Mouse (Mus musculus) hematopoietic stem cell, adult 5-6 weeks (primary cell): ENCODE measurements around the gene Zzef1. TPM values are rescaled to one million over a fixed set of nuclear protein-coding genes. Genes with fewer than 3 reads are reported as not detected.

Experiments used
- ATAC-seq, 2 experiments: fragments of 125-278 bp in 1 of 2; replicated peaks in 1 of 2; 2 replicates each; pipeline ENCODE4 v1.8.0; 2016 to 2017; ENCODE audit warnings: inconsistent platforms in 2 of 2, mild to moderate bottlenecking in 2 of 2, moderate number of reproducible peaks in 2 of 2, low read depth in 1 of 2, moderate TSS enrichment in 1 of 2; ENCODE audit not compliant: low FRiP score in 2 of 2, poor library complexity in 2 of 2, severe bottlenecking in 2 of 2, insufficient read depth in 1 of 2, low TSS enrichment in 1 of 2
- total RNA-seq: library from RNA; stranded (forward); fragments of 172-1452, 232-1000 nt; gene quantifications from 2 replicates; pipeline ENCODE4 v1.2.3, GENCODE M21; 2017

Gene Zzef1
- total RNA-seq, 1 experiment from 2014 or later: 36.1 TPM

DNA sequence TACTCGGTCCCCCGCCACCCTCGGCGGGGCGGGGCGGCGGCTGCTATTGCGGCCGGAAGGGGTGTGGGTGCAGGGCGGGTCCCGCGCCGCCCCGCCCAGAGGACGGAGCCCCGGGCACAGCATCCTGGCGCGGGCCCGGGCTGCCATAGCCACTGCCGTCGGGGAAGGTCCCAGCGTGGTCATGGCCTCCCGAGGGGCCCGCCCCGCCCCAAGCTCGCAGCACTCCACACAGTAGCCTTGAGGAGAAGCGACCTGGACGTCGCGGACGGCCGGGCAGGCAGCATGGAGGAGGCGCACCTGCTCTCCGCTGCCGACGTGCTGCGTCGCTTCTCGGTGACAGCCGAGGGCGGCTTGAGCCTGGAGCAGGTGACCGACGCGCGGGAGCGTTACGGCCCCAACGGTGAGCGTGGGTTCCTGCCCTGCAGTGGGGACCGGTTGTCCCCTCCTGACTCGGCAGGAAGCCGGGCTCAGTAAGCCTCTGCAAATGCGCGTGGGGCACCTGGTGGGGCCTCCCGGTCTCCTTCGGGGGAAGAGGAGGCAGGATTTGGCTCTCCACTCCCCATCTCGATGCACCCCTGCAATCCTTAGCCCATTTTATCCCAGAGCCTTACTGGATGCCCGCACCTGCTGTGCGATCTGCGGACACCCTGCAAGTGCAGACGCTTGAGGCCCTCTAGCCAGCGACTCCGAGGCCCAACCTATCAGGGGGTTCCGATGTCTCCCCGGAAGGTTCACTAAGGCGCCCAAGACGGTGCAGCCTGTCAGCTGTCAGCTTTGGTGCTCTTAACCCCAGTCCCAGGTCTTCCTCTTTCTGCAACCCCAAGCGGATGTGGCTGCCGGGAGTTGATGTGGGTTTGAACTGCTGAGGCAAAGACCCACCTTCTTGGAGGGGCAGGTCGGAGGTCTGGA, 165.3 kb downstream of the Zzef1 start, which contains the start of gene Atp2a3:
Atp2a3 (plus strand) TSS at position 98 of the 909 bp plus-strand sequence.
- peak; percentile 76 to 80 for ATAC-seq

DNA sequence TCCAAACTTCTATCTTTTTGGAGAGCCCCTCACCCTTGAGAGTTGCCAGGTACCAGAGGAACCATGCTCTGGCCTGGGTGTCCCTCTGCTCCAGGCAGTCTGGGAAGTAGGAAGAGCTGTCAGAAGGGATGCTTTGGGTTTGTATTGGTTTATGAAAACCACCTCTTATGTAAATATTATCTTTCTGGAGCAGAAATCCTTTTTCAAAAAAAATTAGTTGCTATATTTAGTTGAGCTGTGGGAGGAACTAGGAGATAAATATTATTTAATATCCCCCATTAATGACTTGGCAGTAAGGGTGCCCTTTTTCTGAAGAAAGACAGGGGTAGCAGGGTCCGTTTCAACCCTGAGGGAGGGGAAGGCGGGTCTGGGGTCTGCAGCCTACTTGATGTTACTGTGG, 166.4 kb downstream of the Zzef1 start:
- no peak for ATAC-seq

DNA sequence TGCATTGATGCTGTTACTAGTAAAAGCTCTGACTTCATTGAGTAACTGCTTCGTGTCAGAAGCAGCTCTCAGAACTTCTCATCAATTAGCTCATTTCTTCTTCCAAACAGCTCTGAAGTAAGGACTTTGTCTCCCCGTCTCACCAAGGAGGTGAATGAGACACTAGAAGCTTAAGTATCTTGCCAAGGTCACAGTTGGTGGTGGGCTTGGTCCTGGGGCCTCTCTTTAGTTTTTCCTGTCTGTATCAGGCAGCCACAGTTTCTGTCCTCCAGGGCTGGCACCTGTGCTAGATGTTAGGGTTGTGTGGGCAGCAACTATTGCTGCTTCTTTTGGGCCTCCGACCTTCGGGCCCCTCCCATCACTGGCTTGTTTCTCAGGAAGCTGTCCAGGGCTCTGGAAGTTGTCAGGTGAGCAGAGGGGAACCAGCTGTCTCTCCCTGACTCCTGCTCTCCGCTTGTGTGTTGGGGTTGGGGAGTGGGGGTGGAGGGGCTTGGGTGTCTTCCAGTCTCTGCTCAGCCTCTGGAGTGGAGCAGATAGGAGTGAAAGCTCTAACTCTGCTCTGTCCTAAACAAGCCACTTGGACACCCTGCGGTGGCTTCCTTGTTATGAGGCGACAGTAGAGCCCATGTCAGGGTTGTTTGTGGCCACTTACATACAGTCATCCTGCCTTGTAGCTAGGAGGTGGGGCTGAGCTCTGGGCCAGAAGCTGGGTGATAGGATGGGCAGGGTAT, 167.2 kb downstream of the Zzef1 start:
- 0 out of 4 replicates have a peak, but pooled peaks of 1 of the 2 experiments have one; percentile 3 for ATAC-seq

DNA sequence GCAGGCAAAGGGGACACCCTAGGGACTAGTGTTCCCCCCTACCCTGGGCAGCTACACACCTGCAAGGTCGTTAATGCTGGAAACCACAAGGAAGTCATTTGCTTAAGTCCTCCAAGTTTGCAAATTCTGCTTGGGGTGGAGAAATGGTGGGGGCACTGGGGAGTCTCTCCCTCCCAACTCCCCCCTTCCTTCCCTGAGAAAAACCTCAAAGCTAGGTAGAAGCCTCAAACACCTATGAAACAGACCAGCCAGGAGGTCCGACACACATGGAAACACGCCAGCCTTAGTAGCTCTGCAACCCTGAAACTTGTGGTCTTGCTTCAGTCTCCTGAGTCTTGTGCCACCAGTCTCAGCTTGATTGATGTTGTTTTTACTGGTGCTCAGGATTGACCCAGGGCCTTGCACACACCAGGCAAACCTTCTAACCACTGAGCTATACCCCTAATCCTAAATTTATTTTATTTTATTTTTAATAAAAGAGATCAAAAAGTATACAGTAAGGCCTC, 167.8 kb downstream of the Zzef1 start:
- 0 out of 4 replicates have a peak, but pooled peaks of 1 of the 2 experiments have one; percentile 8 for ATAC-seq

DNA sequence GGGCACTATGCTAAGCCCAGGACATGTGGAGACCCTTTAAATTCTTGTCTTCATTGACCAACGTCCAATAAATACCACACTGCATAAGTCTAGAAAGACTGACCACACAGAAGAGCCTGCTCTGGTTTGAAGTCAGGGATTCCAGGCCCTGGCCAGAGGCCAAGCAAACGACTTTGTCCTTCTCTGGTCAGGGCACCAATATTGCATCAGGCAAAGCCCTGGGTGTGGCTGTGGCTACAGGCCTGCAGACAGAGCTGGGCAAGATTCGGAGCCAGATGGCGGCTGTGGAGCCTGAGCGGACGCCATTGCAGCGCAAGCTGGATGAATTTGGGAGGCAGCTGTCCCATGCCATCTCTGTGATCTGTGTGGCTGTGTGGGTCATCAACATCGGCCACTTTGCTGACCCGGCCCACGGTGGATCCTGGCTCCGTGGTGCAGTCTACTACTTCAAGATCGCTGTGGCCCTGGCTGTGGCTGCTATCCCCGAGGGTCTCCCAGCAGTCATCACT, 179.0 kb downstream of the Zzef1 start:
- ATAC-seq: no peak

Other genes starting within 250 kb of the Zzef1 start
- gene Spns3, start 245.7 kb upstream of the Zzef1 start, total RNA-seq: 15.2 and 23.5 TPM in 2 replicates
- gene Ube2g1, start 188.9 kb upstream of the Zzef1 start, total RNA-seq: 44.2 and 45.9 TPM in 2 replicates
- 35.7 and 45.1 TPM in 2 replicates for gene Ankfy1, start 106.2 kb upstream of the Zzef1 start, total RNA-seq
- gene Cyb5d2, start 84 bp upstream of the Zzef1 start, total RNA-seq: 4.9 and 7.2 TPM in 2 replicates
- 79.5 and 106 TPM in 2 replicates for gene Atp2a3, start 164.9 kb downstream of the Zzef1 start, total RNA-seq
- 11.3 and 12.7 TPM in 2 replicates for gene P2rx1, start 202.9 kb downstream of the Zzef1 start, total RNA-seq
- 5.1 and 8.4 TPM in 2 replicates for gene Camkk1, start 222.8 kb downstream of the Zzef1 start, total RNA-seq